Mouse (Mus musculus) testis, adult 2 months (tissue): ENCODE results near the gene Ppp1r16b.

Experiments used
- CTCF ChIP-seq: fragments of 200-500 bp; IDR thresholded peaks from 2 replicates; pipeline ENCODE4 v1.5.1; 2012; ENCODE audit warnings: low read depth, mild to moderate bottlenecking, inconsistent platforms, low read length, moderate library complexity; ENCODE audit not compliant: control insufficient read depth, insufficient read depth, insufficient replicate concordance
- POLR2A ChIP-seq: fragments of 200-500 bp; IDR thresholded peaks from 2 replicates; pipeline ENCODE4 v1.6.1; 2012; ENCODE audit warnings: low read depth, mild to moderate bottlenecking, inconsistent platforms, low read length, moderate library complexity; ENCODE audit not compliant: control insufficient read depth

- TF ChIP-seq CTCF (no peak), POLR2A (no peak)
These were observed 105.0 kb downstream of the Ppp1r16b start for GRCm38 (mm10) chr2:158770126-158770757.
